Mouse (Mus musculus): ENCODE measurements around the gene Metap1.
A peak's percentile ranks its signal among the peaks of the same experiment; 100 is the strongest.

The Metap1 gene

DNA sequence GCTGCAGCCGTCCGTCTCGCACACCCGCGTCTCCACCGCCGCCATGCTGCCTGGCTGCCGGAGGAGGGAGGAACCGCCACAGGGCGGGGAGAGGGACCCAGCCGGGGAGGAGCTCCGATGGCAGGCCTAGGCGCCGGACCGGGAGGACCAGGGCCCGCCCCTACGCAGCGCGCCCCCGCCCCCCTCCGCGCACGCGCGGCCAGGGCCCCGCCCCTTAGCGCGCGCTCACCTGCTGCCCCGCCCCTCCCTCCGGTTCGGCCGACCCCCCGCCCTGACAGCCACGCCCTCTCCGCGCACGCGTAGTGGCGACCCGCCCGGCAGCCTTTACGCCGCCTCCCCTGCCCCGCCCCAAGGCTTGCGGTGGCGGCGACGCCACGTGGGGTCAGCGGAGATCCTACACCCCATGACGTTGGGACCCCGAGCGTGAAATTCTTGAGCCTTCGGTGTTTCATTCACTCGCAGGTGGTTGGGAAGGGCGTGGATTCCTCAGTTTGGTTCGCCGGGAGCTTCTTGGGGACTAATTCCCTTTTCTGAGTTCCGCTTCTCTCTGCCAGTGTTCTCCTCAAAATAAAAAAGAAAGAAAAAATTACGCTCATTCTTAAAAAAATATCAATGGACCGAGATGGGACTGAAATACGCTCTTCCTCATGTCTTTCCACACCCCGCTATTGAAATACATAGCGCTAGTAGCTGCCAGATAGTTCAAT, at the start of gene Metap1:
TSS of gene Metap1 (minus strand) at position 189 of the 707 bp plus-strand sequence.
- peak; percentile 98 for DNase-seq

DNA sequence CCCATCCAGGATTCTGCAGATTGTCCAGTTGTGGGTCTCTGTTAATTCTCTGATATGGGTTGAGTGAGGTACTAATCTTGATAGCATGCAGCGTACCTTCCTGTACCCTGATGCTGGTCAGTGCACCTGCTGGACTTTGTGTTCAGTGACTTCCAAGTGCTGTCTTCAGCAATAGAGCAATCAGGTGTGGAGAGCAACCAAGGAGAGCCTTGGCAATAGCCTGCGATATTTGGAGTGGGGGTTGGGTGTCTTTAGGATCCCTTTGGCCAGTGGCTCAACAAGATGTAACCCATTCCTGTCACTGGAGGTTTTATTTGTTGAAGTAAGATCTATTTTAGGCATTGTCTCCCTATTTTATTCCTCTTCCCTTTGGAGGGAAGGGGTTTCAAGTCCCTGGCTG, 46.7 kb upstream of the Metap1 start:
- DNase-seq, result no peak

DNA sequence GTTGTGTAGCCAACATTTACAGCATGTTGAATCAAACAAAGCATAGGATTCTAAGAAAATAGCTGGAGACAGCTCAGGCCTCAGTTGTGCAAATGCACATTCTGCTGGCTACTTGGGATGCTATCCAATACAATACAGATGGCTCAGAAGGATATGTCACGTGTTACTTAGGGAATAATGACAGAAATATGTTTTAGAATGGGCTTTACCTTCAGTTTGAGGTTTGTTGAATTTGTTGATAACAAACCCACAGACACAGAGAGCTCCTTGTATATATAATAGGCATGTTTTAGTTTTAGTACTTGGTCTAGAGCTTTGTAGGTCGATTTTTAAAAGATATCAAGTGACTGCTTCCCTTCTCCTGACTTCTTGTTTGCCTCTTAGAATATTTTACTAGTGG, 43.4 kb upstream of the Metap1 start:
- no peak for DNase-seq

DNA sequence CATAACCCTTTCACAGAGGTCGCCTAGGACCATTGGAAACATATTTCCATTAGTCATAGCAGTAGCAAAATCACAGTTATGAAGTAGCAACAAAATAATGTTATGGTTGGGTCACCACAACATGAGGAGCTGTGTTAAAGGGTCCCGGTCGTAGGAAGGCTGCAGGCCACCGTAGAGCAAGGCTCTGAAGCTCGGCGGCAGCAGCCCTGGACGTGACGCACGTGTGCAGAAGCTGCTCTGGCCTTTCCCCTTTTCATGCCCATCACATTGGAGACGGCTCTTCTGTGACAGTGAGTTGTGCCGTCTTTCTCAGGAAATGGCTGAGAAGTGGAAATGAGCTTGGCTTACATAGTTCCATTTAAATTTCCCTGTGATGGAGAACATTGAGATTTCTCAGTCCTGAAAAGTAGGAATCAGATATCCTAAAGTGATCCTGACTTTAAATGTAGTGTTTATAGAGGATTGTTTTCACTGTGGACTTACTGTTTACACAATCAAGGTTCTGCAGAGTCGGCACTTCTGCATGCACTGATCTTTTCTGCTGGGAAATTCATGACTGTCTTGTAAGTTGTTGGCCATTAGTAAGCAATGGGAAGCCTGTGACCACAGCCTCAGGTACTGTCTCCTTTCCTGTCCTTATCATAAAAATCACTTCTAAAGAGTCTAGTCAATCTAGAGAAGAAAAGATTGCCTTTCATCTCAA, 42.3 kb upstream of the Metap1 start:
- DNase-seq, result no peak

DNA sequence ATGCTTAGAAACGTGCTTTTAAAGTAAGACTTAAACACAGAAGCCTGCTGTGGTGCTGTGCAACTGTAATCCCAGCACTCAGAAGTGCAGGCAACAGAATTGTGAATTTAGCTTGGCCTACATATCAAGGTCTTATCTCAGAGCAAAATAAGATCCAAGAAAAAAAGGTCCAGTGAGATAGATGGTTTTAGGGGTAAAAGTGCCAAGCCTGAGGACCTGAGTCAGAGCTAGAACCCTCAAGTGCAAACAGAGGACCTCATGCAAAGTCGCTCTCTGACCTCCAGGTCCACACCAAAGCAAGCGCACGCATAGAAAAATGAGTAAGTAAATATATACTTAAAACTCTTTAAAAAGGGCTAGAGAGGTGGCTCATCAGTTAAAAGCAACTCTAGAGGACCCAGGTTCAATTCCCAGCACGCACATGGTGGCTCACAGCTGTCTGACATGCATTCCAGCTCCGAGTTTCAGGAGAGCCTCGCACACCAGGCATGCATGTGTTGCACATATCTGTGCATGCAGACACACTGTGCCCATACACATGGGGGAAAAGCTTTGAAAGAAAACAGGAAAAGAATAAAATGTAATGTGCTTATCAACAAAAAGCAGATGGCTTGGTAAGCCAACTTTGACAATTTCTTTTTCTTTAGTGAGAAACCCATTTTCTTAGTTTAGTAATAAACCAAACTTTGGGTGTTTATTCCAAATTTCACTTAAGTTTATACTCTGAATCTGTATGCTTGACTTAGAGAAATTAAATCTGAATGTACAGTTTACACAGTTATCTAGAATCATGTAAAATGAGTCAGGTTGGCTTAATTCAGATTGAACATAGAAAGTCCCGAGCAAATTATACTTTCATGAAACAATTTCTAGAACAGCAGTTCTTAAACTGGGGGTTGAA, 41.5 kb upstream of the Metap1 start:
- no peak for DNase-seq

DNA sequence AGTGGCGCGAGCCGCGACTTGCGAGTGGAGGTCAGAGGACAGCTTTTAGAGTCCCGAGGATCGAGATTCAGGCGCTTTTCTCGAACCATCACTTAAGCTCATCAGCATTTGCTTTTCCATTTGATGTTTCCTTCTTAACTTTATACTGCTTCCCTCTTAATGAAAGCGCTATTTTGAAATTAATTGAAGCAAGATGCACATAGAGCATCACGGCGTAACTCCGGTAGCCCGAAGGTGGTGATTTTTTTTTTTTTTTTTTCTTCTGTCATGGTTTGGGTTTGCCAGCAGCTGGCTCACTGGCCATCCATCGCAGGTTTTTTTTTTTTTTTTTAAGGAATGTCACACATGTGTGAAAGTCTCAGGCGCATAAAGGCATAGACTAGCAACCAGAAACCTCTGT, 39.0 kb upstream of the Metap1 start:
- no peak for DNase-seq

DNA sequence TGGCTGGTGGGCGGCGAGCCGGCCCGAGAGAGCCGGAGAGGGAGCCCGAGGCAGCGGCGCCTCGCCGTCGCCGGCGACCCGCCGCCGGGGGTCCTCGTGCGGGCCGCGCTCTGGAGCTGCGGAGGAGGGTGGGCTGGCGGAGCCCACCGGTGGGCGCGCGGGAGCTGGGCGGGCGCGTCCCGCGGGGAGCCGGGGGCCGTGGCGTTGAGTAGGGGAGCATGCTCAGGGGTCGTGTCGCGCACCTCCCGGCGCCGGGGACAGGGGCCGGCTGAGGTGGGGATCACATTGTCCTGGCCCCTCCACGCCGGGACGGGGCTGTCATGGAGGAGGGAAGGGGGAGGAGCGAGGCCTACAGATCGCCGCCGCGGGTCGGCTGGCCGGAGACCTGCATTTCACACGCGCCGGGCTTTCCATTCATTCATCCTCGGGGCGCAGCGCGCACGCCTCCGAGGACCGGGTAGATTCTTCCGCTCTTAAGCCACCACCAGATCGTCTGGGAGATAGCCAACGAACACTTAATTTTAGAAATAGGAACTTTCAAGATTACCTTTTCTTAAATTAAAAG, 38.4 kb upstream of the Metap1 start:
- peak; percentile 63 for DNase-seq

DNA sequence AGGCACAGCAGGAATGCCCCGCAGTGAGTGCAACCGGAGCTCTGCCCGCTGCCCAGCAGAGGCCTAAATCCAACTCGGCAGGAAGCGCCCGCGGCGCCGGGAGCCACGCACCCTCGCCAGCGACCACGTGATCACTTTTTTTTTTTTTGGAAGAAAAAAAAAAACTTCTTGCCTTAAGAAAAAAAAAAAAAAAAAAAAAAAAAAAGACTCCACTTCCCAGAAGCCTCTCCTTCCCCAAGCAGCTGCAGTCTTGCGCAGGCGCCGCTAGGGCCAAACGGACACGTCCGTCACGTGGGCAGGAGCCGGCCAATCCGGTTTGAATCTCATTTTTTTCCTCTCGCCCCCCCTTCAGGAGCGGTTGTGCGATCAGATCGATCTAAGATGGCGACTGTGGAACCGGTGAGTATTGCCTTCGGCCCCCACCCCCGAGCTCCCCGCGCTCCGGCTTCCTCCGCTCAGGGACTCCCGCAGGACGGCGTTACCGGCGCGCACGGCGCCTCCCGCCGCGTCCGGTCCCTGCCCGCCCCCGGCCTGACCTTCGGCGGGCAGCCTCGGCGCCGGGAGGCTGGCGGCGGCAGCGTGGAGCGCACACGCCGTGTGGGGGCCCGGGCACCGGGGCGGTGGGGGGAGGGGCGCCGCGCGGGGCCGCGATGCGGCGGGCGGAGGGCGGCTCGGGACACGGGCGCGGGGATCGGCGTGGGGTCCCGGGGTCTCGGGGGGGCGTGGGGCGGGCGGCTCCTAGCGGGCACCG, 37.8 kb upstream of the Metap1 start:
- DNase-seq, result peak; percentile 96

DNA sequence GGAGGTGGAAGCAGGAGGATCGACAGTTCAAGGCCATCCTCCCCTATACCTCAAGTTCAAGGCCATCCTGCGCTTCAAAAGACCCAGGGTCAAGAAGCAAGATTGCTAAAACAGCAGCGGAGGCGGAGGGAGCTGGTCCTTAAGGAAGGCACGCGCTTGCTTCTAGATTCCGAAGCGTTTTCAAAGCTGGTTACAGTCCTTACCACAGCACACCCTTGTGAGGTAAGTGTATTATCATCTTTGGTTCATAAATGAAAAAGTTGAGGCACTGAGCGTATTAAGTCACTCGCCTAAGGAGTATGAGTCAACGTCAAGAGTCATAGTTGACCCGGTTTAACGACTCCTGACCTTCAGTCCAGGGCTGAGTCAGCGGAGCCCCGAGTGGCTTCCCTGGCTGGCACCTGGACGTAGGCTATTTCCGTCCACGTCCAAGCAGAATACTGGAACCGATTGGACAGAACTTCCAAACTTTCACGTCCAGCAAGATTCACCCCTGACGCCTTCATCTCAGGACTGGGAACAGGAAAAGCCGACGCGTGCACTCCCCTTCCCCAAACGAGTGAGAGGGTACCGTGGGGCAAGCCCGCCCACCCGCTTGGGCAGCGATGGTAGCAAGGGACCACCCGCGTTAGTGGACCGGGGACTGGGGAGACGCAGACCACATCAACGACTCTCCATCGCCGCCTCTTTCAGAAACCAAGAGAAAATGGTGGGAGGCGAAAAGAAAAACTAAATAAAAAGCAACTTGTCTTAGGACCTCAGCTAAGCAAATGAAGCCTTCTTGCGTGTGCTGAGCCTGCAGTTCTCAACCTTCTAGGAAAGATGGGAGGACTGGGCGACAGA, 37.0 kb upstream of the Metap1 start, which contains the start of gene Eif4e:
TSS of gene Eif4e (plus strand) at position 107 of the 843 bp plus-strand sequence.
- peak; percentile 45 for DNase-seq

DNA sequence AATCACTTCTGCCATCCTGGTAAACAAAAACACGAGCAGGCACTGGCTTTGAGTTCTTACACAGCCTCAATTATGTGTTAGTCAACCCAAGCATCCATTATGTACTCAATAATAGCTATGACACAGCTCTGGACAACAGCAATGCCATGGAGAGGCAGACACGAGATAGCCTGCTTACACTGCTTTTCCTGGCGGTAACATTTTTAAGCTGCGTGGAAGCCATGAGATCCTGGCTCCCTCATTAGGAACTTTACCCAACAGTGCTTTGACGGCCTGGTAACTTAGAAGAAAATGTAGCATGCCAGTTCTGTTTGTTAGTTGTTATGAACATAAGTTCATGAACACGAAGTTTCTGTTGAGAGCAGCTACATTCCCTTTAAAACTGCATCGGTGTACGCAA, 36.2 kb upstream of the Metap1 start:
- DNase-seq, result no peak

DNA sequence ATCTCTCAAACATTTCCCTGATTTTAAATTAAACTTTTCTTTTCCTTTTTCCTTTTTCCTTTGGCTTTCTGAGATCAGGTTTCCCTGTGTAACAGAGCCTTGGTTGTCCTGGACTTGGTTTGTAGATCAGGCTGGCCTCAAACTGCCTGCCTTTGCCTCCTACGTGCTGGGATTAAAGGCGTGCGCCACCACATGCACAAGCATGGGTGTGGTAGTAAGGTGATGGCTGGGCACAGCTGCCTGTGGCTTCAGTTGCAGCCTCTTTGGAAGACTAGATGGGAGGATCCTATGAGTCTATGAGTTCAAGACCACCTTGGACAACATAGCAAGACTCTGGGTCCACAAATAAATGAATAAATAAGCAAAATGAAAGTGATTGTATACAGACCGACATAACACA, 34.6 kb upstream of the Metap1 start:
- no peak for DNase-seq

DNA sequence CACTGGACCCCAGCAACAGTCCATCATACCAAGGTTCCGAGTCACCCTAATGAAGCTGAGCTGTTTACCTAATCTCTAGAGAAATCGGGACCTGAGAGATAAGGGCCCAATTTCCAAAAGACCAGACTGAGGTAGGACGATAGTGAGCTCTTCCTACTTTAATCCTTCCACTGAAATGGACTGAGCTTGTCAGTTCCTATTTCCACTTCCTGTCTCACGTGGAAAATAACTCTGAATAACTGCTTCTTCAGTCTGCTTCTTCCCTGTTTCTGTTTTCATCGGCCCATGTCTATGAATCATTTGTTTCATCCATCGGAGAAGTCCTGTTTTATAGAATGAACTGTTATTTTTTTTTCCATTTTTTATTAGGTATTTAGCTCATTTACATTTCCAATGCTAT, 29.9 kb upstream of the Metap1 start:
- no peak for DNase-seq

DNA sequence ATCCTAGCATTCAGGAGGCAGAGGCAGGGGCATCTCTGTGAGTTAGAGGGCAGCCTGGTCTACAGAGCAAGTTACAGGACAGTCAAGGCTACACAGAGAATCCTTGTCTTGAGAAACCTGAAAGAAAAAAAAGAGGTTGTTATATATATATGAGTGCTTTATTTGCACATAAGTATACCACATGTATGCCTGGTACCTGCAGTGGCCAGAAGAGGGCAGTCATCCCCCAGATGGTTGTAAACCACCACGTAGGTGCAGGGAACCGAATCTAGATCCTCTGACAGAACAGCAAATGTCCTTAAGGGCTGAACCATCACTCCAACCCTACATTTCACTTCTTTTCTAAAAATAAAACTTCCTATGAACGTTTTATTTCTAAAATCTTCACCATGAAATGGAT, 28.6 kb upstream of the Metap1 start:
- DNase-seq, result peak; percentile 53

DNA sequence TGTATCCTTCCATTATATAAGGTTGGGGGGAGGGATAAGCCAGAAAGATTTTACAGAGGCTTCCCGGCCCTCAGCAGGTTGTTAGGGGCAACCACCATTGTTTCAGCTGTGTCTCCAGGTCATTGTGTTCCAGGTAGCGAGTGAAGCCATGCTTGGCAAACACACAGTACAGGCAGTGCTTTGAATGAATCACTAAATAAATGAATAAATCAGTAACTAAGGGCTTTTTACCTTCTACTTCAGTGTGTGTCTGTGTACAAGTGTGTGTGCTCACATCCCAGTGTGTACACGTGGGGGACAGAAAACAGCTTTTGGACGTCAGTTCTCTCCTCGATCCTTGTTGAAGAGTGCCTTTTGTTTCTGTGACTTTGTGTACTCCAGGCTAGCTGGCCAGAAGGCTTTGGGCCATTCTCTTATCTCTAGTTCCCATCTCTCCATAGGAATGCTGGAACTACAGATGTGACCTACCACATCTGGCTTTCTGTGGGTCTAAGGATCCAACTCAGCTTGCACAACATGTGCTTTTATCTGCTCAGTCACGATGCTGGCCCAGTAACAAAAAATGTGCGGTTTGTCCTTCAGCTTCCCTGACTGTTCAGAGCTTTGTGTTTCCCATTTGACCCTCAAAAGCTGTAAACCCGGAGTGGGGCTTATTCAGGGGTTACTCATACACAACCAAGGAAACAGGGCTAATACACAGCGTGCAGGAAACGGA, 26.5 kb upstream of the Metap1 start:
- DNase-seq, result no peak

DNA sequence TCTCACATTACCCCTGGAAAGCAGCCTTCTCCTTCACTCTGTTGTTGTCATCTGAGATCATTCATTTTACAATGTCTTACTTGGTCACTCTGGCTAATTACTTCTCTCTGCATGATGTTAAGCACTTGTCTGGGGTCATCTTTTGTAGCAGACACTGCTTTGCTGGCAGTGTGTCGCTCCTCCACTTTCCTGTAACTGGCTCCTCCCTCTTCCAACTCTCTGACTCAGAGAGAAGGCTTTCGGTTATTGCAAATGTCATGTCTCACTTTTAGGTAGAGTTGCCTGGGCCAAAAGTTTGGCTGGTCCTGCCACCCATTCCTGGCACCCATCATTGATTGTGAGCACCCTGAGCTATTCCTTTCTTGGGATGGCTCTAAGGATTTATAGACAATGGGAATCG, 25.4 kb upstream of the Metap1 start:
- no peak for DNase-seq

DNA sequence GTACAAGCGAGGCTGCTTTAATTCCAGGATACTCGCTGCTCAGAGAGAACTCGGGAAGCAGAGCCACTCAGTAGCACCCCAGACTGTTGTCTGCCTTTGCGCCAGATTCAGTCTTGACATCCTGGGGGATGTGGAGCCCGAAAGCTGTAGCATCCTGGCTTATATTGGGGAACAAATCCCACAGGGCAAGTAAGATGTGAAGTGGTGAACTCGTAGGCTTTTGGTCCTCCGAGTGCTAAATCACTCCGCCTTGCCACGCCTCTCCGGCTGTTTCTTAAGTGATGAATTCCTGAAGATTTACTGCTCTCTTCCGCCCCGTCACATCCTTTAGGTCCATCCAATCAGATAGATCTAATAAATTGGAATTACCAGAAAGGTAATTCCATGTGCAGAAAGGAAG, 23.9 kb upstream of the Metap1 start:
- DNase-seq, result no peak

DNA sequence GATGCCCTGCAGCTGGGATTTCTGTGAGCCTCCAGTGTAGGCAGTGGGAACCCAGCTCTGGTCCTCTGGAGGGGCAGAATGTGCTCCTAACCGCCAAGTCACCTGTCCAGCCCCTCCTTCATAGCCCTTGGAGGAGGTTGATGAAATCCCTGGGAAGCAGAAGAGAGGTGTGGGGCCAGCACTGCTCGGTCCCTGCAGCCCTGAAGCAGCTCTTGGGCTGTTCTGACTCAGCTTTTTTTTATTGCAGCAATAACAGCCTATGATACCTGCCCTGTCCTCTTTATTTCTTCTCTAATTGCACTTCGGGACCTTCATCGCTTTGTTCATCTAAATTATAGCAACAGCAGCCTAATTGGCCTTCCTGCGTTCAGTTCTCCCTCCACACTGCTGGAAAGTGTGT, 21.2 kb upstream of the Metap1 start:
- DNase-seq, result no peak

DNA sequence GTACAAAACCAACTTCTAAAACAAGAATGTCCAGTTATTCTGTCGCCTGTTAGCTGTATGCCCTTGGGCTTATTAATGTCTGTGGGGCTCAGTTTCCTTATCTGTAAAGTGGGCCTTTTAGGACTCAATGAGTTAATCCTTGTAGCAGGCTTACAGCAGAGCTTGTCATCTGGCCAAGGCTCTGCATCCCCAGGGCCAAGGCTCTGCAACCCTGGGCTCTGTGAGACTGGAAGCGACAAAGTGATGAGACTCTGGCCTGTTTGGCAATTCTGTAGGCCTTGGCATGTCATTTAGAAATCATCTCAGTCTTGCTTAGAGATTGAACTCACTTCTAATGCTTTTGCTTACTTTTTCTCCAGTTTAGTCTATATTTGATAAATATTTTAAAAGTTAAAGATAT, 20.3 kb upstream of the Metap1 start:
- no peak for DNase-seq

DNA sequence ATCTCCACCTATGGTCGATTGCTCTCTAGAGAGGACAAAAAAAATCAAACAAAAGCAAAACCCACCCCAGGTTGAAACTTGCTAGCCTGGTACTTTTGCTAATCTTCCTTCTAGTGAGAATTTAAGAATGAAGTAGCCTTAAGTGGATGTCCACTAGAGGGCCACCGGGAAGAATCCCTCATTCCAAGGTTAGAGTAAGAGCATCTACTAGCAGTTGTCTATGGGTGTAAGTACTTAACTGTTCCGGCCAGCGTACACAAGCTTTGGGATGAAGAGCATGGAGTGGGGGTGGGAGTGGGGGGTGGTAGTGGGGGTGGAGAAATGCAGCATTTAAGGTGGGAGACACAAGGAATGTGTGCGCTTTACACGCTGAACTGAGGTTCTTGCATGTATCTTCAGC, 17.4 kb upstream of the Metap1 start:
- no peak for DNase-seq

DNA sequence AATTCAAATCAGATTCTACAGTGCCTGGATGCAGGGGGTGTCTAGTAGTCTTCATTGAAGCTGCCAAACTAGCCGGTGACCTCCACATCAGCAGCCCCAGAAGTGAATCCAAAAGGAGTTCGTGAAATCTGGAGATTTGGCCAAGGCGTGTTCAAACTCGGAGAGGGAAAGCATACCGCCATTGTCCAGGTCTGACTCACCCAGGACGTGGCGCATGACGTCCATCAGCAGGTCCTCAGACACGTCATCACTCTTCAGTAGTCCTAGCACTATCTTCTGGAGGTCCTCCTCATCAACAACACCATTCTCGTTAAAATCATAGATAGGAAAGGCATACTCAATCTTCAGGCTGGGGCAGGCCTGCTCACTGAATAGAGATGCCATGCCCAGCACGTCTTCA, 14.4 kb upstream of the Metap1 start:
- DNase-seq, result no peak
